Mouse (Mus musculus) skeletal muscle tissue, adult 2 months (tissue): ENCODE measurements at regions not wholly inside any gene's neighbourhood (a gene's known extent, or its start where the extent isn't known, plus 50 kb on each side); places are given as distances from the start of the nearest gene placed in this dataset.
"Not testable (repeated sequence)": the region's sequence is repeated elsewhere in the genome, so short reads cannot be mapped to it uniquely, and the experiment has no call there.

Experiments used
- DNase-seq: peaks from one replicate; pipeline ENCODE4 v3.0.0-alpha.2; 2012; ENCODE audit warnings: low read depth, low spot score

- no peak for DNase-seq
These were observed 611.2 kb downstream of the 5730507C01Rik start for GRCm38 (mm10) chr12:19125541-19125940.

- DNase-seq = no peak
These were observed 661.3 kb downstream of the 5730507C01Rik start for GRCm38 (mm10) chr12:19175631-19176030.

- DNase-seq = no peak
These were observed 678.1 kb downstream of the 5730507C01Rik start for GRCm38 (mm10) chr12:19192396-19192795.

- not testable (repeated sequence) for DNase-seq
These were observed 678.7 kb downstream of the 5730507C01Rik start for GRCm38 (mm10) chr12:19193041-19193440.

- DNase-seq = not testable (repeated sequence)
These were observed 709.7 kb downstream of the 5730507C01Rik start for GRCm38 (mm10) chr12:19223996-19224395.

GRCm38 (mm10) chr12:19246731-19247130 lies 707.6 kb upstream of the Gm21863 start:
- DNase-seq = not testable (repeated sequence)

- peak; percentile 0 for DNase-seq
These were observed 665.9 kb upstream of the Gm21863 start for GRCm38 (mm10) chr12:19288271-19288890.

GRCm38 (mm10) chr12:19289038-19289437 lies 665.3 kb upstream of the Gm21863 start:
- not testable (repeated sequence) for DNase-seq

GRCm38 (mm10) chr12:19292068-19292770 lies 662.1 kb upstream of the Gm21863 start:
- not testable (repeated sequence) for DNase-seq
